In genomic region chr4:40854387-40854933, GRCm38 (mm10) we compare ENCODE assay signal across 8 mouse cellular contexts. TPM values are rescaled to one million over a fixed set of nuclear protein-coding genes. Genes with fewer than 3 reads are reported as not detected.
DNase-seq lines count a peak whose midpoint lies in the region; ATAC-seq and TF ChIP-seq lines count a peak whose summit lies in the region.

No protein-coding gene starts in this region.

- no peaks in the 10 kb centered on the region for H3K9me3 ChIP-seq in embryonic facial prominence, embryonic 13.5 days
- no peaks in the 10 kb centered on the region for H3K9me3 ChIP-seq in intestine, embryonic 14.5 days (ENCODE audit: control insufficient read depth, low read length)

- no peak for TF ChIP-seq POLR2A in myocyte (IDR thresholded peaks at IDR 0.05; ENCODE audit: insufficient read length, low read depth)

- peak overlapping the region; percentile 65; the same call in 1 of the 2 replicates for H3K27ac ChIP-seq in left cerebral cortex, adult 2 months
- peak overlapping the region; percentile 84 for H3K27ac ChIP-seq in embryonic facial prominence, embryonic 13.5 days
- peak overlapping the region; percentile 89 for H3K27ac ChIP-seq in intestine, embryonic 14.5 days (ENCODE audit: low read depth)

- TF ChIP-seq CTCF in left cerebral cortex, adult 2 months (IDR thresholded peaks at IDR 0.05), result no peak

- no peaks in the 10 kb centered on the region for H3K36me3 ChIP-seq in embryonic facial prominence, embryonic 13.5 days
- no peaks in the 10 kb centered on the region for H3K36me3 ChIP-seq in intestine, embryonic 14.5 days (ENCODE audit: control insufficient read depth, insufficient read depth, low read length)
- H3K36me3 ChIP-seq in myocyte (ENCODE audit: control insufficient read depth, insufficient read depth), result no peaks in the 10 kb centered on the region

- H3K27me3 ChIP-seq in embryonic facial prominence, embryonic 13.5 days, result no peaks in the 10 kb centered on the region
- no peaks in the 10 kb centered on the region for H3K27me3 ChIP-seq in intestine, embryonic 14.5 days (replicated peaks; ENCODE audit: control insufficient read depth, insufficient read depth, low read length)
- no peaks in the 10 kb centered on the region for H3K27me3 ChIP-seq in myocyte (ENCODE audit: control insufficient read depth, insufficient read depth, insufficient read length)

- intact Hi-C loops in left cerebral cortex, adult 2 months (cut with DNase I), result loop anchor here (1.0 to 5.0 kb wide), 2 partner anchors 53 to 93 kb away; no protein-coding TSS in a partner anchor
- intact Hi-C loops in left cerebral cortex, postnatal 36 days (cut with DNase I), result no loop called here

- peak overlapping the region; percentile 93 for H3K4me2 ChIP-seq in embryonic facial prominence, embryonic 13.5 days
- H3K4me2 ChIP-seq in intestine, embryonic 14.5 days (ENCODE audit: low read length), result peak overlapping the region; percentile 86
- peak overlapping the region; percentile 91 for H3K4me2 ChIP-seq in myocyte (ENCODE audit: low read depth)

- H3K4me1 ChIP-seq in embryonic facial prominence, embryonic 13.5 days, result peaks cover 38% of the 10 kb centered on the region
- H3K4me1 ChIP-seq in intestine, embryonic 14.5 days (replicated peaks; ENCODE audit: control insufficient read depth, insufficient read depth, low read length), result peaks cover 29% of the 10 kb centered on the region

- H3K9ac ChIP-seq in embryonic facial prominence, embryonic 13.5 days, result peak overlapping the region; percentile 70
- H3K9ac ChIP-seq in intestine, embryonic 14.5 days (ENCODE audit: low read length), result peak overlapping the region; percentile 63

- peaks cover 39% of the 10 kb centered on the region for H3K79me2 ChIP-seq in myocyte (ENCODE audit: control insufficient read depth, insufficient read depth)

- no peak for ATAC-seq in embryonic facial prominence, embryonic 13.5 days (ENCODE audit: insufficient number of reproducible peaks, insufficient read depth, low FRiP score, low TSS enrichment, low read depth)
- ATAC-seq in intestine, embryonic 14.5 days (replicated peaks; ENCODE audit: low FRiP score, low TSS enrichment, low read depth), result no peak

- DNase-seq in left cerebral cortex, adult 2 months (ENCODE audit: extremely low spot score in 1 of 2, low spot score in 2 of 2), result peak in 1 of 2 experiments; percentile 24
- DNase-seq in left cerebral cortex, adult 18-20 months (ENCODE audit: low spot score in 2 of 2), result no peak
- DNase-seq in intestine, embryonic 14.5 days (ENCODE audit: low spot score), result no peak
- DNase-seq in left cerebral cortex, postnatal 36 days (ENCODE audit: low spot score in 2 of 2), result no peak
- no peak for DNase-seq in adrenal gland, postnatal 4 days (ENCODE audit: low spot score in 2 of 2)
- no peak for DNase-seq in adrenal gland, postnatal 25 days

- peak overlapping the region; percentile 89 for H3K4me3 ChIP-seq in left cerebral cortex, adult 2 months
- H3K4me3 ChIP-seq in embryonic facial prominence, embryonic 13.5 days, result peak overlapping the region; percentile 81
- peak overlapping the region; percentile 72 for H3K4me3 ChIP-seq in intestine, embryonic 14.5 days (ENCODE audit: low read depth, low read length)
- H3K4me3 ChIP-seq in myocyte, result peak overlapping the region; percentile 78

- H3ac ChIP-seq in myocyte (ENCODE audit: control insufficient read depth, insufficient read length), result peak overlapping the region; percentile 85

- WGBS in embryonic facial prominence, embryonic 13.5 days, result 14% methylated on average over 18 of the region's 18 CpGs
- 13% methylated on average over 18 of the region's 18 CpGs for WGBS in intestine, embryonic 14.5 days

TF ChIP-seq in myocyte, 11 proteins besides CTCF, POLR2A, EP300 and RAD21:
- no peak for TF ChIP-seq TCF12 (IDR thresholded peaks at IDR 0.05; ENCODE audit: insufficient read depth, poor library complexity, severe bottlenecking)
- no peak for TF ChIP-seq MAX (IDR thresholded peaks at IDR 0.05; ENCODE audit: low read depth)
- TF ChIP-seq E2F4 (IDR thresholded peaks at IDR 0.05; ENCODE audit: insufficient read depth), result no peak
- TF ChIP-seq TCF3 (IDR thresholded peaks at IDR 0.05; ENCODE audit: insufficient read length, low read depth), result no peak
- no peak for TF ChIP-seq SRF (IDR thresholded peaks at IDR 0.05; ENCODE audit: control insufficient read depth, insufficient read length, low read depth)
- no peak for TF ChIP-seq REST (IDR thresholded peaks at IDR 0.05; ENCODE audit: insufficient read depth, insufficient read length)
- no peak for TF ChIP-seq CEBPB (IDR thresholded peaks at IDR 0.05; ENCODE audit: insufficient read depth, poor library complexity, severe bottlenecking)
- no peak for TF ChIP-seq POLR2AphosphoS2 (IDR thresholded peaks at IDR 0.05; ENCODE audit: insufficient read length, low read depth)
- TF ChIP-seq MYOG (IDR thresholded peaks at IDR 0.05; ENCODE audit: control insufficient read depth in 1 of 3, insufficient read depth in 1 of 3, insufficient read length in 2 of 3, low read depth in 2 of 3), result no peak
- TF ChIP-seq USF1 (IDR thresholded peaks at IDR 0.05; ENCODE audit: low read depth), result no peak

RNA-seq across cellular contexts. Expression of gene B4galt1, which starts 0.7 kb away (rescaled TPM):
- total RNA-seq in left cerebral cortex, adult 2 months (2021), result 1 to 10 TPM; 5.0 to 8.2 TPM
- 1 to 10 TPM; 4.7 to 5.4 TPM for total RNA-seq in left cerebral cortex, adult 18-20 months (2021)
- 39.7 and 39.9 TPM in 2 replicates for polyA plus RNA-seq in embryonic facial prominence, embryonic 13.5 days (2015; fragmentation: Nextera tagmentation; extraction: Ambion mirVana)
- 36.7 and 37.9 TPM in 2 replicates for polyA plus RNA-seq in intestine, embryonic 14.5 days (2014; fragmentation: Nextera tagmentation; extraction: Ambion mirVana)
- 37.7 TPM for polyA plus RNA-seq in myocyte (2012; fragmentation: generic; extraction: Trizol)
- 1 to 10 TPM; 4.1 to 5.1 TPM for total RNA-seq in left cerebral cortex, postnatal 36 days (2021)
- total RNA-seq in adrenal gland, postnatal 4 days (2021), result 10 to 100 TPM; 90.1 to 98.1 TPM
- total RNA-seq in adrenal gland, postnatal 25 days (2021), result 70.1 and 91.5 TPM in 2 replicates
